Mouse (Mus musculus): ENCODE results near the gene Psmb6.

DNA sequence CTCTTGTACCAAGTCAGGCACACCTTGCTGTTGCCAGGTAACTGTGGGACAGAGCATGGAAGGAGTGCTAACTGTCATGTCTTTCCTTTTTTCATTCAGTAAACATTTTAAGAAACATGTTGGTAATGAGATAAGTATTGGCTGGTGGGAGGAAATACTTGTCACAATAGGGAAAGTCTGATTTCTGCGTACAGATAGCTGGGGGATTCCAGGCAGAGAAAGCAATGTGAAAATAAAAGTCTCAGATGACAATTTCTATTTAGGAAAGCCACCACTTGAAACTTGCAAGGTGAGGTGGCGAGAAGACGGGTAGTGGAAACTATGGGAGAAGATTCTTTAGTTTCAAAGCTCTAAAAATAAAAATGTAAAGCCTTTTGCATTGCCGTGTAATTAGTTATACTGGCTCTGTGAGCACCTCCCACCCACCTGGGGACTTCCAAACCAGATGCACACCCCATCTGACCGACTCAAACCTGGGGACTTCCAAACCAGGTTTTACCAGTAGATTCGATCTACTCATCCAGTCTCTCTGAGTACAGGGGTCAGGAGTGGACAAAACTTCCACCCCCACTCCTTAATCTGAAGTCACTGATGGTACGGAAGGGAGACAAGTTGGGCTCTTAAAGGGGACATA is 12.3 kb upstream of the Psmb6 start:
- TF ChIP-seq POLR2A (IDR thresholded peaks at IDR 0.05; ENCODE audit: low read depth, low read length) (no peak), CTCF (conservative IDR thresholded peaks at IDR 0.05; ENCODE audit: insufficient read depth, insufficient read length, low read depth, low read length) (no peak)
